Mouse (Mus musculus) heart, embryonic 13.5 days (tissue): ENCODE measurements at regions not wholly inside any gene's neighbourhood (a gene's known extent, or its start where the extent isn't known, plus 50 kb on each side); places are given as distances from the start of the nearest gene placed in this dataset.

Experiments
- ATAC-seq: fragments of 200-750 bp; cut with Nextera tagmentation; 2 replicates; pipeline ENCODE4 v1.8.0; 2017; ENCODE audit warnings: moderate TSS enrichment; ENCODE audit not compliant: insufficient number of reproducible peaks, low FRiP score, low TSS enrichment; ENCODE audit errors: extremely low read depth
- H3K27ac ChIP-seq: fragments of 300-500 bp; sonication (generic); replicated peaks from 2 replicates; pipeline ENCODE4 v1.5.1; 2015; ENCODE audit warnings: moderate library complexity, mild to moderate bottlenecking, inconsistent platforms
- H3K27me3 ChIP-seq: fragments of 300-500 bp; sonication (generic); replicated peaks from 2 replicates; pipeline ENCODE4 v1.6.1; 2015; ENCODE audit warnings: mild to moderate bottlenecking, inconsistent platforms
- H3K36me3 ChIP-seq: fragments of 300-500 bp; sonication (generic); 2 replicates; pipeline ENCODE4 v1.6.1; 2015; ENCODE audit warnings: mild to moderate bottlenecking, inconsistent platforms
- H3K4me1 ChIP-seq: fragments of 300-500 bp; sonication (generic); 2 replicates; pipeline ENCODE4 v1.6.1; 2015; ENCODE audit warnings: inconsistent platforms
- H3K4me2 ChIP-seq: fragments of 300-500 bp; sonication (generic); 2 replicates; pipeline ENCODE4 v1.6.1; 2015; ENCODE audit warnings: inconsistent platforms, mild to moderate bottlenecking, moderate library complexity
- H3K4me3 ChIP-seq: fragments of 300-500 bp; sonication (generic); 2 replicates; pipeline ENCODE4 v1.5.1; 2015; ENCODE audit warnings: moderate library complexity, mild to moderate bottlenecking, inconsistent platforms
- H3K9ac ChIP-seq: fragments of 300-500 bp; sonication (generic); 2 replicates; pipeline ENCODE4 v1.6.1; 2015; ENCODE audit warnings: inconsistent platforms, mild to moderate bottlenecking, moderate library complexity
- H3K9me3 ChIP-seq: fragments of 300-500 bp; sonication (generic); 2 replicates; pipeline ENCODE4 v1.6.1; 2016; ENCODE audit warnings: inconsistent platforms
- WGBS: fragments of 180-500 bp; shearing (Covaris S2); methylation state at CpG from one replicate; pipeline ENCODE4 v1.1.7; 2015; ENCODE audit warnings: mixed read lengths; 5-methylcytosine and 5-hydroxymethylcytosine counted together

DNA sequence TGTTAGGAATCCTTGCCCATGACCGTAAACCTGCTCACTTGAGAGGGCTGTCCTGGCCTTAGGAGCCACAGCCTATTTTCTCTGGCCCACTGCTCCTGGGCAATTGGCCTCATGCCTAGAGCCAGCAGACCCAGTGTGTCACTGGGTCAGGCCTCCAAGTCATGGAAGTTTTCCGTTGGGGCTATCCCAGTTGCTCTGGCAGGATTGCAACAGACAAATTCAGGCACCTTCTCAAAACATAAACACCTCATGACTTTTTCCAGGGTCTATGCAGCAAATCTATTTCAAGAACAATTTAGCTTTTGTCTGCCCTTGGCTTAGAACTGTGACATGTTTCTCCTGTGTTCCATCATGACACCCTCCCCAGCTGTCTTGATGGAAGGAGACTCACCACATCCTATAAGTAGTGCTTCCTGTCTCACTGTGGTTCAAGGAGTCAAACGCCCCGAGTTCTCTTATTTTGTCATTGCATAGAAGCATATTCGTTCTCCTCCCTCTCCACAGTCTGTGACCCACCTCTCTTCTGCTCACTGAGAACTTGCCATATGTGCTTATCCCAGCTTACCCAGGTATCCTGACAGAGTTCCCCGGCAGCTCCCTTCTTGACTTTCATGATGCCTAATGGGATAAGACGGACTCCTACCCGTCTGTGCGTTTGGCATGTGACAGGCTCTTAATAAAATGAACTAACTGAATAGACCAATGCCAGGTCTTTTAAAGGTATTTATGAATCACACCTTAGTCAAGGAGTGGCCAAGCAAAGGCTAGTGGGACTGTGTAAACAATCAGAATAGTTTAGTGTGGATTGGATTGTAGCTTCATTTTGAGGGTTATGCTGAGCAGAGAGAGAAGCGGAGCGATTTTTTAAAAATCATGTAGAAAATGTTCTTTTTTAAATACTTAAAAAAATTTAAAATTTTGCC lies 108.2 kb upstream of the Serp2 start:
- no peak overlapping the region for H3K4me3 ChIP-seq
- 0 out of 2 replicates have a peak overlapping the region, but pooled peaks have one; percentile 36 for H3K27ac ChIP-seq
- no peaks in the 10 kb centered on the region for H3K36me3 ChIP-seq
- H3K27me3 ChIP-seq: no peaks in the 10 kb centered on the region
- H3K9ac ChIP-seq: no peak overlapping the region
- WGBS: 70% methylated on average over 11 of the region's 11 CpGs
- ATAC-seq: no peak
- no peaks in the 10 kb centered on the region for H3K9me3 ChIP-seq
- H3K4me1 ChIP-seq: peaks cover 13% of the 10 kb centered on the region
- no peak overlapping the region for H3K4me2 ChIP-seq

- H3K36me3 ChIP-seq: no peaks in the 10 kb centered on the region
- WGBS: 94% methylated on average over 2 of the region's 2 CpGs
- no peak overlapping the region for H3K9ac ChIP-seq
- H3K4me1 ChIP-seq: peaks cover 23% of the 10 kb centered on the region
- ATAC-seq: no peak
- no peaks in the 10 kb centered on the region for H3K9me3 ChIP-seq
- H3K4me3 ChIP-seq: no peak overlapping the region
- H3K27ac ChIP-seq: no peak overlapping the region
- no peaks in the 10 kb centered on the region for H3K27me3 ChIP-seq
- no peak overlapping the region for H3K4me2 ChIP-seq
Observed at GRCm38 (mm10) chr14:76663816-76664215, 107.1 kb upstream of the Serp2 start.

GRCm38 (mm10) chr14:76662871-76663270 lies 106.2 kb upstream of the Serp2 start:
- no peak for ATAC-seq
- Histone ChIP-seq H3K27me3 (no peaks in the 10 kb centered on the region), H3K4me2 (no peak overlapping the region), H3K9me3 (no peaks in the 10 kb centered on the region), H3K27ac (no peak overlapping the region), H3K4me1 (peaks cover 33% of the 10 kb centered on the region), H3K4me3 (no peak overlapping the region), H3K9ac (no peak overlapping the region), H3K36me3 (no peaks in the 10 kb centered on the region)
- WGBS: 81% methylated on average over 7 of the region's 7 CpGs

GRCm38 (mm10) chr14:76660906-76661305 lies 104.2 kb upstream of the Serp2 start:
- Histone ChIP-seq H3K4me3 (no peak overlapping the region), H3K9ac (no peak overlapping the region), H3K4me1 (peaks cover 45% of the 10 kb centered on the region), H3K36me3 (no peaks in the 10 kb centered on the region), H3K27me3 (no peaks in the 10 kb centered on the region), H3K27ac (no peak overlapping the region), H3K4me2 (no peak overlapping the region), H3K9me3 (no peaks in the 10 kb centered on the region)
- no peak for ATAC-seq
- 75% methylated on average over 2 of the region's 2 CpGs for WGBS

DNA sequence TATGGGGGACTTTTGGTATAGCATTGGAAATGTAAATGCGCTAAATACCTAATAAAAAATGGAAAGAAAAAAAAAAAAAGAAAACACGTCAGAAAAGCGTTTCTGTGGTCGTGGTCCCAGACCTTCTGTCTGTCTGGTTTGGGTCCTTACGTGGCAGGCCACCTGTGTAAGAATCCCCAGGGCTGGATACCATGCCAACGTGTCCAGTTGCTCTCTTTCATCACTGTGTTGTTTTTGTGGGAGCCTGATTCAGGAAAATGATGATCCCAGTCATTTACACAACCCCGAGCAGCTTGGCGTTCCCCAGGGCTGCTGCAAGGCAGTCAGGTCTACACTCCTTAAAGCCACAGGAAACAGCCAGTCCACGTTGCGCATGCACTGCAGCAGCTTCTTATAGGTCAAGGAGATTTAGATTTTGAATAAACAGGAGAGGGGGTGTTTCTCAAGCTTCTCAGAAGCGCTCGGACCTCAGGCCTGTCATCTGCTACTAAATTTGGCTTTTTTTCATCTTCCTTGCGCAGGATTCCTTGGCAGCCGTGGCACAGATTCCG lies 102.3 kb upstream of the Serp2 start:
- Histone ChIP-seq H3K9ac (peak overlapping the region; percentile 38), H3K27ac (peak overlapping the region; percentile 33), H3K36me3 (no peaks in the 10 kb centered on the region), H3K9me3 (no peaks in the 10 kb centered on the region), H3K4me3 (no peak overlapping the region), H3K4me1 (peaks cover 35% of the 10 kb centered on the region), H3K27me3 (no peaks in the 10 kb centered on the region), H3K4me2 (no peak overlapping the region)
- ATAC-seq: no peak
- 57% methylated on average over 15 of the region's 15 CpGs for WGBS

GRCm38 (mm10) chr14:76657784-76658610 lies 101.3 kb upstream of the Serp2 start:
- no peak overlapping the region for H3K9ac ChIP-seq
- H3K9me3 ChIP-seq: no peaks in the 10 kb centered on the region
- H3K36me3 ChIP-seq: no peaks in the 10 kb centered on the region
- H3K4me3 ChIP-seq: no peak overlapping the region
- ATAC-seq: 0 out of 2 replicates have a peak, but pooled peaks have one; percentile 16
- H3K4me1 ChIP-seq: peaks cover 35% of the 10 kb centered on the region
- H3K4me2 ChIP-seq: peak overlapping the region; percentile 31
- WGBS: 27% methylated on average over 9 of the region's 9 CpGs
- H3K27me3 ChIP-seq: no peaks in the 10 kb centered on the region
- peak overlapping the region; percentile 76 for H3K27ac ChIP-seq

DNA sequence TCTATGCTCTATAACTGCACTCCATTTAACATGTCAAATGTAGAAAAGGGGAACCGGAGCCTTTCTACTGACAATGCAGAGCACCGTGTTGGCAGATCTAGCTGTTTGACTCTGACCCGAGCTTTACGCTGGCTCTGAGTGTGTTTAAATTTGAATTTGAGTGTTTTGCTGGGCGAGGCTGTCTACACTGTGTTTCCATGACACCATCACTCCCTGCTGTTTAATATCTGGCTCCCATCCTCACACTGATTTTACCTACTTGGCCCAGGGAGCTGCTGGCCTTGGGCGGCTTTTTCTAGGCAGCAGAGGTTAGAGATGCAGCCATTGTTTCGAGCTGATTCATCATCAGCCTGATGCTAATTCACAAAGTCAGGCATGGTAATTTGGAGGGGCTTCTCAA lies 100.7 kb upstream of the Serp2 start:
- no peak overlapping the region for H3K9ac ChIP-seq
- H3K9me3 ChIP-seq: no peaks in the 10 kb centered on the region
- no peaks in the 10 kb centered on the region for H3K36me3 ChIP-seq
- H3K27me3 ChIP-seq: no peaks in the 10 kb centered on the region
- H3K4me2 ChIP-seq: no peak overlapping the region
- H3K4me3 ChIP-seq: no peak overlapping the region
- ATAC-seq: no peak
- peaks cover 38% of the 10 kb centered on the region for H3K4me1 ChIP-seq
- H3K27ac ChIP-seq: peak overlapping the region; percentile 76
- 59% methylated on average over 7 of the region's 7 CpGs for WGBS

DNA sequence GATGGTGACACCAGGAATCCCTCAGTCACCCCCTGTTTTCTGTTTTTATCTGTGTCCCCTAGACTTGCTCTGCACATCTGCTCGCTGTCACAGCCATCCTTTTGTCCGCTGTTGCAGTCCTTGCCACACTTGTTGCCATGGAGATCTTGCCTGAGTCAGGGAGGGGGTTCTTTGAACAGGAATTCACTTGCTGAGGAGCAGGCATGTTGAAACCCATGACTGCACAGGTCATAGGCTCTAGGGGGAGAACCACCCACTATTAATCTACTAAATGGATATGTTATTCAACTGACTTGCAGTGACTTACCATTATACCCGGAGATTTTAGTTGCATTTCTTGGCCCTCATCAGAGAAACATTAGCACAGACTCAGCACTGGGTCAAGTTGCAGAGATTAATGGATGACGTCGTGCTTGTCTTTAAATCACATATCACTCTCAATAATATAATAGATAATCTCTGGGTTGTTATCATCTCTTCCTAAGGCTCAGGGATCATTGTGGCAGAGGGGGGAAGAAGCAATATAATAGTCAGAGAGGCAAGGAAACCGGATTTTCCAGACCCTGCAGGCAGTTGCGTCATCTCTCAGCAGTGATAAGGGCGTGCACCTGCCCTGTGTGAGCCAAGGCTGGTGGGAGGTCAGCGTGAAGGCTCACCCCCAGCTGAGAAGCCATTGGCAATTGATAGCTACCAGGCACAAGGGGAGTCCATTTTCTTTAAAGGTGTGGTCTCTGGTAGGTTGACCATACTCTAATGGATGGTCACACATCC lies 95.9 kb upstream of the Serp2 start:
- 56% methylated on average over 9 of the region's 9 CpGs for WGBS
- H3K4me3 ChIP-seq: no peak overlapping the region
- no peak for ATAC-seq
- no peak overlapping the region for H3K9ac ChIP-seq
- H3K9me3 ChIP-seq: no peaks in the 10 kb centered on the region
- no peak overlapping the region for H3K4me2 ChIP-seq
- H3K27me3 ChIP-seq: no peaks in the 10 kb centered on the region
- peaks cover 24% of the 10 kb centered on the region for H3K4me1 ChIP-seq
- no peaks in the 10 kb centered on the region for H3K36me3 ChIP-seq
- no peak overlapping the region for H3K27ac ChIP-seq

DNA sequence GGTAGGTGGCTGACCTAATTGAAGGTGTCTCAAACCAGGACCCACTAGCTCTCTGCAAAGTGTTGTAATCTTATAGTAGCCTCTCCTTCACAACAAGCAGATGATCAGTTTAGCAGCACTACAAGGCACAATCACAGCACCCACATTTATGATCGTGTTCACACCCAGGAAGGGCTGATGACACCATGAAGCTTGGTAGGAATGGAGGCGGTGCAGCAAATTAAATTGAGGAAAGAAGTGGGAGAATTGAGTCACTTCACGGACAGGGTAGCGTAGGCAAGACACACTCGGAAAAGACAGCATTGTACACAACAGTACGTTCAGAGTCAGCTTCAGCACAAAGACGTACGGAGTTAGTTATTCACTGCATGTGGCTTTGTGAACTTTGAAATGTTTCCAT lies 94.4 kb upstream of the Serp2 start:
- H3K9me3 ChIP-seq: no peaks in the 10 kb centered on the region
- H3K27me3 ChIP-seq: no peaks in the 10 kb centered on the region
- no peak overlapping the region for H3K27ac ChIP-seq
- no peak overlapping the region for H3K4me3 ChIP-seq
- no peak for ATAC-seq
- H3K9ac ChIP-seq: no peak overlapping the region
- H3K4me2 ChIP-seq: no peak overlapping the region
- H3K36me3 ChIP-seq: no peaks in the 10 kb centered on the region
- WGBS: 87% methylated on average over 8 of the region's 8 CpGs
- peaks cover 16% of the 10 kb centered on the region for H3K4me1 ChIP-seq

- H3K36me3 ChIP-seq: no peaks in the 10 kb centered on the region
- H3K4me3 ChIP-seq: no peak overlapping the region
- H3K9ac ChIP-seq: no peak overlapping the region
- ATAC-seq: no peak
- no peak overlapping the region for H3K4me2 ChIP-seq
- no peak overlapping the region for H3K27ac ChIP-seq
- H3K27me3 ChIP-seq: no peaks in the 10 kb centered on the region
- peaks cover 16% of the 10 kb centered on the region for H3K4me1 ChIP-seq
- WGBS: 53% methylated on average over 3 of the region's 3 CpGs
- no peaks in the 10 kb centered on the region for H3K9me3 ChIP-seq
Observed at GRCm38 (mm10) chr14:76649927-76650326, 93.2 kb upstream of the Serp2 start.

GRCm38 (mm10) chr14:76644716-76645115 lies 88.0 kb upstream of the Serp2 start:
- Histone ChIP-seq H3K9me3 (no peaks in the 10 kb centered on the region), H3K4me1 (peaks cover 13% of the 10 kb centered on the region), H3K9ac (no peak overlapping the region), H3K4me3 (no peak overlapping the region), H3K4me2 (no peak overlapping the region), H3K27me3 (no peaks in the 10 kb centered on the region), H3K27ac (peak overlapping the region; percentile 59), H3K36me3 (no peaks in the 10 kb centered on the region)
- 64% methylated on average over 3 of the region's 3 CpGs for WGBS
- ATAC-seq: no peak
